Mouse (Mus musculus) heart, postnatal 0 days (tissue): ENCODE results near the gene Mtg1.

Source experiments
- CTCF ChIP-seq: IDR thresholded peaks from 2 replicates; pipeline ENCODE4 v1.5.1; 2016; ENCODE audit warnings: antibody characterized with exemption, control low read depth, low read depth
- EP300 ChIP-seq: IDR thresholded peaks from 2 replicates; pipeline ENCODE4 v1.6.1; 2016; ENCODE audit warnings: antibody characterized with exemption, low read depth

DNA sequence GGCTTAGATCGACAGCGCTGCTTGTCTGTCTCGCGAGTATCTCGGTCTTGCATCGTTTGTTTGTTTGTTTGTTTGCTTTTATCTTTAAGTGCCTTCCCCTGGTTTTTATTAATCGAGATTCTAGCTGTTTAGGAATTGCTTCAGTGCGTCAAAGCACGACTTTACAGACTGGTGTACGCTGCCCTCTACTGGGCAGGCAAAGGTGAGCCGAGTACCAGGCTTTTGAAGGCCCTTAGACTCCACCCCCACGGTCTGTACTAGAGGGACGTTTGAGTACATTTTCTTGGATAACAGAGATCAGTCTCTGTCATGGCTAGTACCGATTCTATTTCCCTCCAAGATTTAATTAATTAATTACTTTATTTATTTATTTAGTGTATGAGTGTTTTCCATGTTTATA, 4.0 kb downstream of the Mtg1 start:
- TF ChIP-seq CTCF, result peak; percentile 81
- no peak for TF ChIP-seq EP300
